ENCODE assay signal across 18 mouse cellular contexts in genomic region chr5:64985971-64986370, GRCm38 (mm10). TPM values are rescaled to one million over a fixed set of nuclear protein-coding genes. Genes with fewer than 3 reads are reported as not detected.
DNase-seq lines count a peak whose midpoint lies in the region; ATAC-seq and TF ChIP-seq lines count a peak whose summit lies in the region.
"Had no signal": no experiment of that assay in that cellular context is flagged by ENCODE, and none has a peak within 500 bp of the region (broad histone marks: within the 10 kb centered on the region; RNA-seq: fewer than 3 reads in every experiment).

No protein-coding gene starts in this region.

- H3K36me3 ChIP-seq in lung, embryonic 14.5 days (ENCODE audit: insufficient read depth): peaks cover 60% of the 10 kb centered on the region
- H3K36me3 ChIP-seq in forebrain, embryonic 10.5 days (replicated peaks): no peaks in the 10 kb centered on the region
- H3K36me3 ChIP-seq: midbrain, embryonic 15.5 days had no signal

- H3K4me2 ChIP-seq in lung, embryonic 14.5 days: no peak overlapping the region
- H3K4me2 ChIP-seq: forebrain, embryonic 13.5 days; limb, embryonic 12.5 days; liver, embryonic 13.5 days; midbrain, embryonic 15.5 days had no signal

- no peaks in the 10 kb centered on the region for H3K27me3 ChIP-seq in lung, embryonic 14.5 days (ENCODE audit: insufficient read depth, low read length)
- no peaks in the 10 kb centered on the region for H3K27me3 ChIP-seq in forebrain, embryonic 10.5 days (ENCODE audit: poor library complexity, severe bottlenecking)
- H3K27me3 ChIP-seq: CH12.LX; forebrain, embryonic 13.5 days; limb, embryonic 12.5 days; liver, embryonic 13.5 days; midbrain, embryonic 15.5 days had no signal

- H3K4me3 ChIP-seq in lung, embryonic 14.5 days (ENCODE audit: low read depth, low read length): no peak overlapping the region
- no peak overlapping the region for H3K4me3 ChIP-seq in lung, adult 2 months (replicated peaks; ENCODE audit: extremely low read depth, low read depth, low read length)
- no peak overlapping the region for H3K4me3 ChIP-seq in forebrain, embryonic 10.5 days
- H3K4me3 ChIP-seq: forebrain, embryonic 13.5 days; limb, embryonic 12.5 days; liver, embryonic 13.5 days; midbrain, embryonic 15.5 days had no signal

- peak; percentile 97 for DNase-seq in heart, adult 11 months
- no peak for DNase-seq in heart, postnatal 4 days
- DNase-seq in lung, embryonic 14.5 days: peak; percentile 39
- no peak for DNase-seq in lung, adult 2 months
- peak; percentile 22 for DNase-seq in kidney, postnatal 10 days
- DNase-seq in lung, postnatal 36 days: peak; percentile 47
- no peak for DNase-seq in forebrain, embryonic 10.5 days (ENCODE audit: extremely low spot score, low spot score)
- DNase-seq in ovary, postnatal 36 days (ENCODE audit: low spot score): no peak
- DNase-seq: adrenal gland, adult 8-10 months; cerebellum, adult 11 months; cerebellum, postnatal 36 days; liver, embryonic 13.5 days; right cerebral cortex, adult 18-20 months; thymus, adult 18-20 months had no signal

- TF ChIP-seq CTCF in lung, embryonic 14.5 days (IDR thresholded peaks at IDR 0.05; ENCODE audit: low read depth): no peak
- TF ChIP-seq CTCF in lung, adult 2 months (IDR thresholded peaks at IDR 0.05; ENCODE audit: insufficient read depth, low read length): no peak

- no peak for TF ChIP-seq POLR2A in lung, adult 2 months (IDR thresholded peaks at IDR 0.05; ENCODE audit: borderline replicate concordance, extremely low read depth, low read depth, low read length)

- no peaks in the 10 kb centered on the region for H3K9me3 ChIP-seq in lung, embryonic 14.5 days (ENCODE audit: low read depth, low read length)
- H3K9me3 ChIP-seq in forebrain, embryonic 10.5 days: no peaks in the 10 kb centered on the region
- H3K9me3 ChIP-seq: forebrain, embryonic 13.5 days; limb, embryonic 12.5 days; liver, embryonic 13.5 days; midbrain, embryonic 15.5 days had no signal

- no peak overlapping the region for H3K9ac ChIP-seq in lung, embryonic 14.5 days
- H3K9ac ChIP-seq: forebrain, embryonic 13.5 days; limb, embryonic 12.5 days; liver, embryonic 13.5 days; midbrain, embryonic 15.5 days had no signal

- H3K4me1 ChIP-seq in lung, embryonic 14.5 days (ENCODE audit: insufficient read depth): no peaks in the 10 kb centered on the region
- peaks cover 3% of the 10 kb centered on the region; the same call in 1 of the 2 replicates for H3K4me1 ChIP-seq in lung, adult 2 months (ENCODE audit: control insufficient read depth, insufficient read depth, low read length)
- H3K4me1 ChIP-seq in forebrain, embryonic 10.5 days: no peaks in the 10 kb centered on the region
- H3K4me1 ChIP-seq: limb, embryonic 12.5 days; midbrain, embryonic 15.5 days had no signal

- WGBS in lung, embryonic 14.5 days: 55% methylated on average over 7 of the region's 7 CpGs
- WGBS in lung, adult 2 months: 40% methylated on average over 7 of the region's 7 CpGs
- 84% methylated on average over 7 of the region's 7 CpGs for WGBS in forebrain, embryonic 10.5 days

- H3K27ac ChIP-seq in lung, embryonic 14.5 days (ENCODE audit: low read depth): no peak overlapping the region
- no peak overlapping the region for H3K27ac ChIP-seq in forebrain, embryonic 10.5 days
- H3K27ac ChIP-seq: forebrain, embryonic 13.5 days; limb, embryonic 12.5 days; liver, embryonic 13.5 days; midbrain, embryonic 15.5 days had no signal

- no peak; the same call in 1 of the 2 replicates for ATAC-seq in lung, embryonic 14.5 days (ENCODE audit: insufficient read depth)
- ATAC-seq: forebrain, embryonic 13.5 days; midbrain, embryonic 15.5 days had no signal

RNA-seq across cellular contexts. Expression of gene Fam114a1, which starts 16.1 kb away (rescaled TPM):
- 10 to 100 TPM; 35.8 to 37.0 TPM for total RNA-seq in heart, postnatal 4 days (2021)
- polyA plus RNA-seq in lung, embryonic 14.5 days (2014; fragmentation: Nextera tagmentation; extraction: Ambion mirVana): 47.3 and 47.4 TPM in 2 replicates
- 15.3 and 30.1 TPM in 2 replicates for polyA plus RNA-seq in lung, adult 2 months (2012; rRNA removed)
- 11.7 and 13.6 TPM in 2 replicates for polyA plus RNA-seq in forebrain, embryonic 10.5 days (2016; fragmentation: Nextera tagmentation; extraction: Ambion mirVana)

RNA-seq across cellular contexts. Expression of gene Tlr6, which starts 26.1 kb away (rescaled TPM):
- total RNA-seq in heart, postnatal 4 days (2021): 1 to 10 TPM in 1 of 2 experiments, under 1 TPM in 1; 0.72 to 1.4 TPM
- 0.66 and 1.1 TPM in 2 replicates for polyA plus RNA-seq in lung, embryonic 14.5 days (2014; fragmentation: Nextera tagmentation; extraction: Ambion mirVana)
- 0.83 and 1.4 TPM in 2 replicates for polyA plus RNA-seq in lung, adult 2 months (2012; rRNA removed)
- 0.12 and 0.26 TPM in 2 replicates for polyA plus RNA-seq in forebrain, embryonic 10.5 days (2016; fragmentation: Nextera tagmentation; extraction: Ambion mirVana)

RNA-seq across cellular contexts. Expression of gene Tlr1, which starts 52.6 kb away (rescaled TPM):
- under 1 TPM; 0.32 to 0.36 TPM for total RNA-seq in heart, postnatal 4 days (2021)
- 0.51 and 0.70 TPM in 2 replicates for polyA plus RNA-seq in lung, embryonic 14.5 days (2014; fragmentation: Nextera tagmentation; extraction: Ambion mirVana)
- polyA plus RNA-seq in lung, adult 2 months (2012; rRNA removed): 1.9 and 2.6 TPM in 2 replicates
- polyA plus RNA-seq in forebrain, embryonic 10.5 days (2016; fragmentation: Nextera tagmentation; extraction: Ambion mirVana): 0.58 and 0.62 TPM in 2 replicates

Comparison
In these comparisons a context has a peak if more than half of its experiments do, and no peak if none do; other contexts are left out.
1. DNase-seq: peak in heart, adult 11 months (single experiment), lung, embryonic 14.5 days (single experiment), kidney, postnatal 10 days (single experiment) and lung, postnatal 36 days (single experiment); none in heart, postnatal 4 days (single experiment), lung, adult 2 months (single experiment), forebrain, embryonic 10.5 days (single experiment) and ovary, postnatal 36 days (single experiment).